Mouse (Mus musculus): ENCODE data around the gene Olfr106-ps.

The Olfr106-ps gene

GRCm38 (mm10) chr17:37390093-37390492, at the start of gene Olfr106-ps:
TSS of gene Olfr106-ps (plus strand) at chr17:37390393.
- no peak for DNase-seq (ENCODE audit: low read depth, low spot score)

GRCm38 (mm10) chr17:37359282-37359681, 30.9 kb upstream of the Olfr106-ps start, which contains the start of gene Olfr104-ps:
TSS of gene Olfr104-ps (plus strand) at chr17:37359582.
- DNase-seq (ENCODE audit: low read depth, low spot score), result no peak

GRCm38 (mm10) chr17:37378733-37379132, 11.5 kb upstream of the Olfr106-ps start, which contains the start of gene Olfr105-ps:
TSS of gene Olfr105-ps (plus strand) at chr17:37379033.
- no peak for DNase-seq (ENCODE audit: low read depth, low spot score)

- no peak for DNase-seq (ENCODE audit: low read depth, low spot score)
Measured at GRCm38 (mm10) chr17:37398926-37399325, 8.7 kb downstream of the Olfr106-ps start, which contains the start of gene Olfr107. TSS of gene Olfr107 (plus strand) at chr17:37399226.

GRCm38 (mm10) chr17:37413380-37413779, 23.2 kb downstream of the Olfr106-ps start:
- DNase-seq (ENCODE audit: low read depth, low spot score), result no peak

- DNase-seq (ENCODE audit: low read depth, low spot score), result no peak
Measured at GRCm38 (mm10) chr17:37445180-37445579, 55.0 kb downstream of the Olfr106-ps start, which contains the start of gene Olfr108. TSS of gene Olfr108 (plus strand) at chr17:37445480.
